Mouse (Mus musculus): ENCODE results near the gene Nr2e3. TPM values are rescaled to one million over a fixed set of nuclear protein-coding genes. Genes with fewer than 3 reads are reported as not detected.

Nr2e3 gene
- polyA plus RNA-seq, 1 experiment from 2014 or later, result not detected

DNA sequence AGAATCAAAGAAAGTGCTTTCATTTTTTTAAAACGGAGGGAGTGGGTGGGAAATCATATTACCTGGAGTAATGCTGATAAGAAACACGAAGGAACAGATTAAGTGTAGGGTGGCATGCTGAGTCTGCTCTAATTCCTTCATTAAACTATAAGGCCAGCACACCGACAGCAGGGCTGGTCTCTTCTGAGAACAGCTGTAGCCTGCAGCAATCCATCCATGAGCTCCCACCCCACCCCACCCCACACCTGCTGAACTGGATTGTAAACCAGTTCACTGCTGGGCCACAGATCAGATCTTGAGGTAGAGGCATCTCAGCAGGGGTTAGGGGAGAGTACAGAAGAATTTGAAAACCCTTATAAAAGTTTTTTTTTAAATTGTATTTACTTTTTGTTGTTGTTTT lies 5.3 kb downstream of the Nr2e3 start:
- Histone ChIP-seq H3K9ac (ENCODE audit: low read length) (no peak overlapping the region), H3K4me2 (ENCODE audit: low read depth) (no peak overlapping the region), H3K27me3 (ENCODE audit: control insufficient read depth, insufficient read depth, low read length) (no peaks in the 10 kb centered on the region), H3K4me1 (ENCODE audit: control insufficient read depth, insufficient read depth, low read length) (no peaks in the 10 kb centered on the region), H3K9me3 (ENCODE audit: control insufficient read depth, low read length) (no peaks in the 10 kb centered on the region), H3K4me3 (ENCODE audit: low read depth, low read length) (no peak overlapping the region), H3K27ac (ENCODE audit: low read depth, low read length) (no peak overlapping the region), H3K36me3 (ENCODE audit: control insufficient read depth, insufficient read depth, low read length) (no peaks in the 10 kb centered on the region)
- no peak for DNase-seq (ENCODE audit: low spot score)
- ATAC-seq (ENCODE audit: insufficient read depth, low FRiP score, low TSS enrichment), result no peak
- WGBS, result 56% methylated on average over 3 of the region's 3 CpGs

DNA sequence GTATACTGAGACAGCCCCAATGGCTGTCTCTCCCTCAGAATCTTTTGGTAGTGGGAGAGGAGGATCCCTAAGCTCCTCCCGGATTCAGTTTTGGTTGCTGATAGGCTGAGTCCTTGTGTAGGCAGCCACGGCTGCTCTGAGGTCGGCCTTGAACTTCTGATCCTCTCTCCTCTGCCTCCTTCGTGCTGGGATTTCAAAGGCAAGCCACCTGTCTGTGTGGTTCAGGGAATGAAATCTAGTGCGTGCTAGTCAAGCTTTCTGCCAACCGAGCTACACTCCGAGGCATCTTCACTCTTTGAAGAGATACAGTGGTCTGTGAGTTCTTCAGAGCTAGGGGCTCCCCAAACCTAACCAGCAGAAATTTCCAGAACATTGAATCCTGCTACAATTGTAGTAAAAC lies 6.9 kb downstream of the Nr2e3 start:
- H3K9me3 ChIP-seq (ENCODE audit: control insufficient read depth, low read length), result no peaks in the 10 kb centered on the region

DNA sequence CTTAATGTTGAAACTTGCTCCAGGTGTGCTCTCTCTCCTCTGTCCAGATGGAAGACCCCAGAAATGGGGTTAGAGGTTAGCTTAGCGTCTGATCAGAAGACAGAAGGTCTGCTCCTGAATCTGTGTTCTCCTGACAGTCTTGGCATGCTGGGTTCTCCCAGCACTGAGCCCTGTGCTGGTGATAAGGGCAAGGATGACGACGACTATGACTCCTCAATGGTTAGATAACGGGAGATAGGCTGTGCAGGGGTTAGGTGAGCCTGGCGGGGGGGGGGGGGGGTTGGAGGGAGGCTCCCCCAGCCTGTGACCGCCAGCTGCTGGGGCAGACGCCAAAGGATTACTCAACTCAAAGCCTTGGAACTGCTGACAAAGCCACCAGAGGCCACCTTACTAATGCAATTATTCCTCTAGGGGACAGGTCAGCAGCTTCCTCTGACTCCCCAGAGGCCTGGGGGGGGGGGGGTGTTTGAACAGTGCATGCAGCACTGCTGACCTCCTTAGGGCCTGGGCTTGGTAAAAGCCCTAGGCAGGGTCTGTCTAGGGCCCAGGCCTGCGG lies 7.9 kb downstream of the Nr2e3 start:
- Histone ChIP-seq H3K9me3 (ENCODE audit: control insufficient read depth, low read length) (no peaks in the 10 kb centered on the region), H3K4me2 (ENCODE audit: low read depth) (no peak overlapping the region), H3K9ac (ENCODE audit: low read length) (no peak overlapping the region), H3K4me1 (ENCODE audit: control insufficient read depth, insufficient read depth, low read length) (no peaks in the 10 kb centered on the region), H3K27me3 (ENCODE audit: control insufficient read depth, insufficient read depth, low read length) (no peaks in the 10 kb centered on the region), H3K4me3 (ENCODE audit: low read depth, low read length) (no peak overlapping the region), H3K36me3 (ENCODE audit: control insufficient read depth, insufficient read depth, low read length) (no peaks in the 10 kb centered on the region), H3K27ac (ENCODE audit: low read depth, low read length) (no peak overlapping the region)
- DNase-seq (ENCODE audit: low spot score) (no peak), ATAC-seq (ENCODE audit: insufficient read depth, low FRiP score, low TSS enrichment) (no peak)
- 77% methylated on average over 8 of the region's 8 CpGs for WGBS

More for the DNA sequence above, 6.9 kb downstream of the Nr2e3 start:
- Histone ChIP-seq H3K4me1 (ENCODE audit: control insufficient read depth, insufficient read depth, low read length) (no peaks in the 10 kb centered on the region), H3K27ac (ENCODE audit: low read depth, low read length) (no peak overlapping the region), H3K4me2 (ENCODE audit: low read depth) (no peak overlapping the region), H3K9ac (ENCODE audit: low read length) (no peak overlapping the region), H3K27me3 (ENCODE audit: control insufficient read depth, insufficient read depth, low read length) (no peaks in the 10 kb centered on the region), H3K36me3 (ENCODE audit: control insufficient read depth, insufficient read depth, low read length) (no peaks in the 10 kb centered on the region), H3K4me3 (ENCODE audit: low read depth, low read length) (no peak overlapping the region)
- WGBS, result 81% methylated on average over 7 of the region's 7 CpGs
- ATAC-seq (ENCODE audit: insufficient read depth, low FRiP score, low TSS enrichment) (no peak), DNase-seq (ENCODE audit: low spot score) (no peak)

DNA sequence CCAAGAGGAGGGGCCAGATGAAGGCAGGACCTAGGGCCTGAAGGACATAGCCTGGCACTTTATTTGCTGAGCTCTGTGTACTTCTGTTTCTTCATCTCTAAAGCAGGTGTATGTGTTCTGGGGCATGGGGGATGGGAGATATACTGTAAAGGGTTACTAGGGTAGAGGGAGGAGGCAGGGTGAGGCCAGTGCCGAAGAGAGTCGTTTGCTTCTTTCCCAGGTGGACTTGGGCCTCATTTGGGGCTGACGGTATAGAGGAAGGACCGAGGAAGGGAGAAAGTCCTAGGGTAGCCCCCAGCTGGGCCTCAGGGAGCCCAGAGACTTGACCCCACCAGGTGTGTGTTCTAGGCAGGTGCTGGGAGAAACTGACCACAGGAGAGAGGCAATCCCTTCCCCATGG lies 8.5 kb downstream of the Nr2e3 start:
- no peak overlapping the region for H3K27ac ChIP-seq (ENCODE audit: low read depth, low read length)
- no peaks in the 10 kb centered on the region for H3K27me3 ChIP-seq (ENCODE audit: control insufficient read depth, insufficient read depth, low read length)
- DNase-seq (ENCODE audit: low spot score), result no peak
- H3K36me3 ChIP-seq (ENCODE audit: control insufficient read depth, insufficient read depth, low read length), result no peaks in the 10 kb centered on the region
- H3K4me1 ChIP-seq (ENCODE audit: control insufficient read depth, insufficient read depth, low read length), result no peaks in the 10 kb centered on the region
- H3K9ac ChIP-seq (ENCODE audit: low read length), result no peak overlapping the region
- no peak overlapping the region for H3K4me2 ChIP-seq (ENCODE audit: low read depth)
- ATAC-seq (ENCODE audit: insufficient read depth, low FRiP score, low TSS enrichment), result no peak
- no peak overlapping the region for H3K4me3 ChIP-seq (ENCODE audit: low read depth, low read length)
- WGBS, result 87% methylated on average over 4 of the region's 4 CpGs
- no peaks in the 10 kb centered on the region for H3K9me3 ChIP-seq (ENCODE audit: control insufficient read depth, low read length)

DNA sequence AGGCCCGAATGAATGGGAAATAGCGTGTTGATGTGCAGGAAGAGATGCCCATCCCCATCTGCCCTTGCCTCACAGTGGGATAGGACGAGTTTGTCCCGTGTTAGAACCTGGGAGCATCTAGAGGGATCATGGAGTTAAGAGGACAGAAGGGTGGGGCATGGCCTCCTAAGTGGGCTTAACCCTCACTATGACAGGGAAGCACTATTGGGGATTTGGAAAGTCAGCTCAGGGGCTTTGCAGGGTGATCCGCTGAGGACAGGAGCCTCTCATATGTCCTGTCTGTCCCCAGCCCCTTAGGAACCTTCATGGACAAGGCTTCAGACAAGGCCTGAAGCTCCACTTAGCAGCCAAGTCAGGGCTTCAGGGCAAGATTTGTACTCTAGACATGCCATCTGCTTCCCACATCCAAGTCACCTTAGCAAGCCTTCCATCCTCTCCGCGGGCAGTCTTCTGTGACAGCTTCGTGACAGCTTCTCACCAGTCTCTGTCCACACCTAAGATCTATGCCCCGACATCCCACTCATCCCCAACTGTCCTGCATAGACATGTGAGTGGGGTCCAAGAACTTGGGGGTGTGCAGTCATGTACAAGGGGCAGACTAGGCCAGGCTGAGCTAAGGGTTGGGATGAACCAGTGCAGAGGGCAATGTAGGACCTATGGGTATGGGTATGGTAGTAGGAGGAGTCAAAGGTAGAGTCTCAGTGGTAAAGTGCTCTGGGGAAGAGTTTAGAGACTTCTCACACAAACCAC lies 9.3 kb downstream of the Nr2e3 start:
- Histone ChIP-seq H3K4me3 (ENCODE audit: low read depth, low read length) (no peak overlapping the region), H3K9me3 (ENCODE audit: control insufficient read depth, low read length) (no peaks in the 10 kb centered on the region), H3K36me3 (ENCODE audit: control insufficient read depth, insufficient read depth, low read length) (no peaks in the 10 kb centered on the region), H3K27me3 (ENCODE audit: control insufficient read depth, insufficient read depth, low read length) (no peaks in the 10 kb centered on the region), H3K27ac (ENCODE audit: low read depth, low read length) (no peak overlapping the region), H3K4me2 (ENCODE audit: low read depth) (no peak overlapping the region), H3K9ac (ENCODE audit: low read length) (no peak overlapping the region), H3K4me1 (ENCODE audit: control insufficient read depth, insufficient read depth, low read length) (no peaks in the 10 kb centered on the region)
- WGBS, result 90% methylated on average over 9 of the region's 9 CpGs
- no peak for ATAC-seq (ENCODE audit: insufficient read depth, low FRiP score, low TSS enrichment)
- DNase-seq (ENCODE audit: low spot score), result no peak

DNA sequence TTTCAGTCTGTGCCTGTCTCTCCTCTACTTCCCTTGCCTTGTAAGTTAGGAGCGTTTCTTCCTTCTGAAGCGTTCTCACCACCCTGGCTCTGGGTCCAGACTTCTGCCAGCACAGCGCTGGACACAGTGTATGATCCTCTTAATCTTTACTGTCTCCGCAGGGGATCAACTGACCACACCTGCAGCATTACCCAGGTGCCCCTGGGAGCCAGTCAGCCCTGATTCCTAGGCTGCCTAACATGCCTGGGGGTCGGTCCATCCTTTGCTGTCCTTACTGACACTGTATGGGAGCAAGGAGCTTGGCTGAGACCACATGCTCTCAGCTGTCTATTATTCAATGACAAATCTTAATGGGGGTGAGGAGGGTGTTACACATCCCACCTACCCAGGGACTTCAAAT lies 10.5 kb downstream of the Nr2e3 start:
- ATAC-seq (ENCODE audit: insufficient read depth, low FRiP score, low TSS enrichment), result no peak
- H3K4me3 ChIP-seq (ENCODE audit: low read depth, low read length), result no peak overlapping the region
- no peaks in the 10 kb centered on the region for H3K9me3 ChIP-seq (ENCODE audit: control insufficient read depth, low read length)
- H3K27ac ChIP-seq (ENCODE audit: low read depth, low read length), result no peak overlapping the region
- no peaks in the 10 kb centered on the region for H3K27me3 ChIP-seq (ENCODE audit: control insufficient read depth, insufficient read depth, low read length)
- WGBS, result 89% methylated on average over 5 of the region's 5 CpGs
- H3K4me1 ChIP-seq (ENCODE audit: control insufficient read depth, insufficient read depth, low read length), result no peaks in the 10 kb centered on the region
- no peaks in the 10 kb centered on the region for H3K36me3 ChIP-seq (ENCODE audit: control insufficient read depth, insufficient read depth, low read length)
- no peak for DNase-seq (ENCODE audit: low spot score)
- no peak overlapping the region for H3K9ac ChIP-seq (ENCODE audit: low read length)
- H3K4me2 ChIP-seq (ENCODE audit: low read depth), result no peak overlapping the region

DNA sequence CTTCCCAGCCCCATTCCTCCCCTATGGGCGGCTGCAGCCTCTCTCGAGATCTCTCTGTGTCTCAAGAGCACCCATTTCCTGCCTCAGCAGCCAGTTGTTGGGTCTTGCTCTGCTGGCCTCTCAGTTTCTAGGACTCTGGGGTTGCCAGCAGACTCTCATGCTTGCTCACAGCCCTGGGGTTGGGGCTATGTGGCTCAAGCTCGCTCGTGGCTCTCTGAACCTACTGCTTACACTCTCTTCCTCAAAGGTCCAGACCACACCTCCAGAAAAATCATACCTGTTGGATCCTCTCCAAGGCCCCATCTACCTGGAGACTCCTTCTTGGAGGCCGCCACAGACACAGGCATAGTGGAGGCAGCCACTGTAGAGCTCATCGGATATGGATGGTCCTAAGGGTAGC lies 10.9 kb downstream of the Nr2e3 start:
- no peaks in the 10 kb centered on the region for H3K36me3 ChIP-seq (ENCODE audit: control insufficient read depth, insufficient read depth, low read length)
- no peak overlapping the region for H3K27ac ChIP-seq (ENCODE audit: low read depth, low read length)
- no peaks in the 10 kb centered on the region for H3K4me1 ChIP-seq (ENCODE audit: control insufficient read depth, insufficient read depth, low read length)
- ATAC-seq (ENCODE audit: insufficient read depth, low FRiP score, low TSS enrichment) (no peak), DNase-seq (ENCODE audit: low spot score) (no peak)
- H3K4me2 ChIP-seq (ENCODE audit: low read depth), result no peak overlapping the region
- WGBS, result 90% methylated on average over 6 of the region's 6 CpGs
- H3K4me3 ChIP-seq (ENCODE audit: low read depth, low read length), result no peak overlapping the region
- no peaks in the 10 kb centered on the region for H3K9me3 ChIP-seq (ENCODE audit: control insufficient read depth, low read length)
- H3K27me3 ChIP-seq (ENCODE audit: control insufficient read depth, insufficient read depth, low read length), result no peaks in the 10 kb centered on the region
- H3K9ac ChIP-seq (ENCODE audit: low read length), result no peak overlapping the region

DNA sequence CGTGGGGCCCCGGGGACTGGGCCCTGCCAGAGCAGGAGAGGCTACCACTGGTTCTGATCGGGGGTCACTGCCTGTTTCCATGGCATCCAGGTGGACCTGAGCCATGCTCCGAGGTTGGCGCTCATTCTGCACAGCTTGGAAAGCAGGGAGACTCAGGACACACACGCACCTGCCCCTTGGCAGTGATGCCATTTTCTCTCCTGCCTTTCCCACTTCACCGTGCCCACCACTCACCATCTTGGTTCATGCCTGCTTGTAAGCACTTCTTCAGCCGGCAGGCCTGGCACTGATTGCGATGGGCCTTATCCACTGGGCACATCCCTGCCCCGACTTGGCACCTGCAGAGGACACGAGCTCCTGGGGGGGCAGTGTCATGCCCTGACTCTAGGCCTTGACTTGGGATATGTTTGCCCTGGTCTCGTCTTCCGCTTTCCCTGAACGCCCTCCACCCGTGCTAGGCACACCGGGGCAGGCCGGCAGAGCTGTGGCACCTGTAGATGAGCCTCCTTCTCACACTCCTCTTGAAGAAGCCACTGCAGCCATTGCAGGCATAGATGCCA lies 11.7 kb downstream of the Nr2e3 start:
- Histone ChIP-seq H3K4me3 (ENCODE audit: low read depth, low read length) (no peak overlapping the region), H3K27me3 (ENCODE audit: control insufficient read depth, insufficient read depth, low read length) (no peaks in the 10 kb centered on the region), H3K27ac (ENCODE audit: low read depth, low read length) (no peak overlapping the region), H3K36me3 (ENCODE audit: control insufficient read depth, insufficient read depth, low read length) (no peaks in the 10 kb centered on the region), H3K9ac (ENCODE audit: low read length) (no peak overlapping the region), H3K4me2 (ENCODE audit: low read depth) (no peak overlapping the region), H3K4me1 (ENCODE audit: control insufficient read depth, insufficient read depth, low read length) (no peaks in the 10 kb centered on the region), H3K9me3 (ENCODE audit: control insufficient read depth, low read length) (no peaks in the 10 kb centered on the region)
- DNase-seq (ENCODE audit: low spot score) (no peak), ATAC-seq (ENCODE audit: insufficient read depth, low FRiP score, low TSS enrichment) (no peak)
- 90% methylated on average over 17 of the region's 17 CpGs for WGBS

DNA sequence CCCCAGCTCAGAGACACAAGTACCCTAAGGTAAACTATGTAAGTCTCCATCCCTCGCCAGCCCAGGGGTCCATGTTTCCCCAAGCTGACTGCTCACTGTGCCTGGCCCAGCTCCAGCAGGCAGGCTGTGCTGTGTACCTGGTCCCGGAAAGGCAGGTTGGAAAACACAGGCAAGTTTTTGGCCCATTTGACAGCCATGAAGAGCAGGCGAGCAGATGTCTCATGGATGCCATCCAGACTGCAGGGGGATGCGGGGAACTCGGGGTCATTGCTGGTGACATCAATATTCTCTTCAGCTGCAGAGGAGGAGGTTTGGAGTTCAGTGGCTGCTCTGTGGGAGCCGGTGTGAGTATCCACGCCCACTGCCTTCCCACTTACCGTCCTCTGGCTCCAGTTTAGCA lies 12.2 kb downstream of the Nr2e3 start:
- Histone ChIP-seq H3K9me3 (ENCODE audit: control insufficient read depth, low read length) (no peaks in the 10 kb centered on the region), H3K4me1 (ENCODE audit: control insufficient read depth, insufficient read depth, low read length) (no peaks in the 10 kb centered on the region), H3K4me2 (ENCODE audit: low read depth) (no peak overlapping the region), H3K36me3 (ENCODE audit: control insufficient read depth, insufficient read depth, low read length) (no peaks in the 10 kb centered on the region), H3K9ac (ENCODE audit: low read length) (no peak overlapping the region), H3K27ac (ENCODE audit: low read depth, low read length) (no peak overlapping the region), H3K4me3 (ENCODE audit: low read depth, low read length) (no peak overlapping the region), H3K27me3 (ENCODE audit: control insufficient read depth, insufficient read depth, low read length) (no peaks in the 10 kb centered on the region)
- 81% methylated on average over 8 of the region's 8 CpGs for WGBS
- no peak for DNase-seq (ENCODE audit: low spot score)
- ATAC-seq (ENCODE audit: insufficient read depth, low FRiP score, low TSS enrichment), result no peak

All from neural tube, embryonic 11.5 days (tissue).